Mouse (Mus musculus) small intestine, adult 2 months (tissue): ENCODE measurements around the gene Fbxl8. TPM values are rescaled to one million over a fixed set of nuclear protein-coding genes. Genes with fewer than 3 reads are reported as not detected.

Source experiments
- H3K27ac ChIP-seq: fragments of 200-500 bp; 2 replicates; pipeline ENCODE4 v1.5.1; 2012; ENCODE audit warnings: low read depth, low read length, control low read depth, inconsistent platforms; ENCODE audit not compliant: insufficient read depth
- H3K27me3 ChIP-seq: fragments of 200-500 bp; 2 replicates; pipeline ENCODE4 v1.6.1; 2012; ENCODE audit warnings: mild to moderate bottlenecking, moderate library complexity, low read length, inconsistent platforms; ENCODE audit not compliant: control insufficient read depth, insufficient read depth
- H3K36me3 ChIP-seq: fragments of 200-500 bp; 2 replicates; pipeline ENCODE4 v1.6.1; 2012; ENCODE audit warnings: mild to moderate bottlenecking, low read length, control low read depth, inconsistent platforms; ENCODE audit not compliant: control insufficient read depth, insufficient read depth
- H3K4me1 ChIP-seq: fragments of 200-500 bp; 2 replicates; pipeline ENCODE4 v1.6.1; 2012; ENCODE audit warnings: low read length, inconsistent platforms, mixed read lengths; ENCODE audit not compliant: control insufficient read depth, insufficient read depth, insufficient read length
- H3K4me3 ChIP-seq: fragments of 200-500 bp; 2 replicates; pipeline ENCODE4 v1.5.1; 2012; ENCODE audit warnings: low read depth, mild to moderate bottlenecking, control low read depth, inconsistent platforms, low read length, moderate library complexity
- CTCF ChIP-seq: fragments of 200-500 bp; IDR thresholded peaks from 2 replicates; pipeline ENCODE4 v1.5.1; 2012; ENCODE audit warnings: low read depth, mild to moderate bottlenecking, control low read depth, inconsistent platforms, low read length, moderate library complexity, mixed read lengths; ENCODE audit not compliant: insufficient replicate concordance, insufficient read length; ENCODE audit errors: extremely low read depth
- POLR2A ChIP-seq: fragments of 200-500 bp; IDR thresholded peaks from 2 replicates; pipeline ENCODE4 v1.6.1; 2012; ENCODE audit warnings: low read depth, mild to moderate bottlenecking, control low read depth, inconsistent platforms, low read length, moderate library complexity
- WGBS: fragments of 180-500 bp; shearing (Covaris S2); methylation state at CpG from one replicate; pipeline ENCODE4 v1.1.7; 2018; 5-methylcytosine and 5-hydroxymethylcytosine counted together
- polyA plus RNA-seq: library from polyadenylated mRNA; depleted of rRNA; stranded (reverse); fragments of >200 nt; gene quantifications from 2 replicates; pipeline ENCODE4 v1.2.3, GENCODE M21; 2012; rRNA removed

Gene Fbxl8
- polyA plus RNA-seq, 1 experiment, result 34.9 TPM

GRCm38 (mm10) chr8:105313622-105314402, 49.4 kb downstream of the Fbxl8 start:
- Histone ChIP-seq H3K36me3 (peaks cover 15% of the 10 kb centered on the region), H3K27me3 (no peaks in the 10 kb centered on the region)
- 86% methylated on average over 9 of the region's 9 CpGs for WGBS

GRCm38 (mm10) chr8:105315073-105315769, 50.8 kb downstream of the Fbxl8 start:
- no peak overlapping the region for H3K27ac ChIP-seq
- no peak for TF ChIP-seq CTCF
- TF ChIP-seq POLR2A, result no peak
- H3K4me1 ChIP-seq, result no peaks in the 10 kb centered on the region
- no peaks in the 10 kb centered on the region for H3K27me3 ChIP-seq
- H3K36me3 ChIP-seq, result peaks cover 9% of the 10 kb centered on the region
- H3K4me3 ChIP-seq, result no peak overlapping the region
- 92% methylated on average over 18 of the region's 18 CpGs for WGBS

More at GRCm38 (mm10) chr8:105313622-105314402, 49.4 kb downstream of the Fbxl8 start:
- no peak overlapping the region for H3K4me3 ChIP-seq
- no peak overlapping the region for H3K27ac ChIP-seq
- no peaks in the 10 kb centered on the region for H3K4me1 ChIP-seq
- TF ChIP-seq CTCF (no peak), POLR2A (no peak)

GRCm38 (mm10) chr8:105317941-105318340, 53.5 kb downstream of the Fbxl8 start:
- H3K27me3 ChIP-seq, result no peaks in the 10 kb centered on the region
- no peak overlapping the region for H3K27ac ChIP-seq
- H3K4me3 ChIP-seq, result no peak overlapping the region
- H3K4me1 ChIP-seq, result no peaks in the 10 kb centered on the region
- TF ChIP-seq CTCF (no peak), POLR2A (no peak)
- H3K36me3 ChIP-seq, result peaks cover 5% of the 10 kb centered on the region
- 77% methylated on average over 4 of the region's 4 CpGs for WGBS

GRCm38 (mm10) chr8:105318662-105319190, 54.3 kb downstream of the Fbxl8 start:
- Histone ChIP-seq H3K4me3 (no peak overlapping the region), H3K4me1 (no peaks in the 10 kb centered on the region), H3K27me3 (no peaks in the 10 kb centered on the region), H3K27ac (no peak overlapping the region), H3K36me3 (peaks cover 8% of the 10 kb centered on the region)
- TF ChIP-seq POLR2A (no peak), CTCF (no peak)
- 84% methylated on average over 11 of the region's 11 CpGs for whole genome bisulfite sequencing

Other genes with a start within 250 kb of the Fbxl8 start
- 0.22 and 1.3 TPM in 2 replicates for gene Ces3a, start 216.0 kb upstream of the Fbxl8 start, polyA plus RNA-seq
- 0.18 TPM in 1 of 2 replicates, not detected in the other for gene Ces3b, start 180.9 kb upstream of the Fbxl8 start, polyA plus RNA-seq
- gene Ces4a, start 132.8 kb upstream of the Fbxl8 start, polyA plus RNA-seq, result not detected in 2 replicates
- gene Cbfb, start 94.0 kb upstream of the Fbxl8 start, polyA plus RNA-seq, result 2.3 and 2.9 TPM in 2 replicates
- 6.3 and 9.4 TPM in 2 replicates for gene D230025D16Rik, start 39.5 kb upstream of the Fbxl8 start, polyA plus RNA-seq
- gene B3gnt9, start 9.5 kb upstream of the Fbxl8 start, polyA plus RNA-seq, result 8.6 and 13.8 TPM in 2 replicates
- 62.7 and 112 TPM in 2 replicates for gene Tradd, start within 50 bp of the Fbxl8 start, polyA plus RNA-seq
- gene Hsf4, start 5.2 kb downstream of the Fbxl8 start, polyA plus RNA-seq, result 1.2 and 1.3 TPM in 2 replicates
- 0.52 and 1.1 TPM in 2 replicates for gene Nol3, start 11.5 kb downstream of the Fbxl8 start, polyA plus RNA-seq
- gene 4931428F04Rik, start 25.2 kb downstream of the Fbxl8 start, polyA plus RNA-seq, result 1.6 and 2.6 TPM in 2 replicates
- gene Exoc3l, start 31.5 kb downstream of the Fbxl8 start, polyA plus RNA-seq, result 2.1 and 3.1 TPM in 2 replicates
- gene E2f4, start 33.0 kb downstream of the Fbxl8 start, polyA plus RNA-seq, result 81.4 and 152 TPM in 2 replicates
- gene Elmo3, start 41.0 kb downstream of the Fbxl8 start, polyA plus RNA-seq, result 39.6 and 107 TPM in 2 replicates
- 2.7 and 6.9 TPM in 2 replicates for gene Lrrc29, start 61.6 kb downstream of the Fbxl8 start, polyA plus RNA-seq
- gene Tmem208, start 61.7 kb downstream of the Fbxl8 start, polyA plus RNA-seq, result 77.5 and 105 TPM in 2 replicates
- 15.4 and 19.6 TPM in 2 replicates for gene Fhod1, start 83.3 kb downstream of the Fbxl8 start, polyA plus RNA-seq
- 1.4 and 3.1 TPM in 2 replicates for gene Slc9a5, start 84.2 kb downstream of the Fbxl8 start, polyA plus RNA-seq
- 0.14 and 0.41 TPM in 2 replicates for gene Plekhg4, start 108.6 kb downstream of the Fbxl8 start, polyA plus RNA-seq
- not detected in 2 replicates for gene Kctd19, start 148.9 kb downstream of the Fbxl8 start, polyA plus RNA-seq
- 0.06 TPM in 1 of 2 replicates, not detected in the other for gene Lrrc36, start 148.9 kb downstream of the Fbxl8 start, polyA plus RNA-seq
- gene Tppp3, start 206.9 kb downstream of the Fbxl8 start, polyA plus RNA-seq, result 36.9 and 60.5 TPM in 2 replicates
- gene Zdhhc1, start 232.3 kb downstream of the Fbxl8 start, polyA plus RNA-seq, result 14.8 and 15.2 TPM in 2 replicates